Mouse (Mus musculus) hindbrain, embryonic 14.5 days (tissue): Measurements from ENCODE around the gene Gm5269. TPM values are rescaled to one million over a fixed set of nuclear protein-coding genes. Genes with fewer than 3 reads are reported as not detected.

ENCODE experiments used
- ATAC-seq: fragments of 200-750 bp; cut with Nextera tagmentation; 2 replicates; pipeline ENCODE4 v1.8.0; 2017; ENCODE audit warnings: moderate number of reproducible peaks, mild to moderate bottlenecking, moderate TSS enrichment, moderate library complexity; ENCODE audit not compliant: low FRiP score
- DNase-seq: peaks from one replicate; pipeline ENCODE4 v3.0.0-alpha.2; 2015; ENCODE audit warnings: low spot score
- H3K27ac ChIP-seq: fragments of 300-500 bp; sonication (generic); 2 replicates; pipeline ENCODE4 v1.5.1; 2014; ENCODE audit warnings: mild to moderate bottlenecking, moderate library complexity
- H3K27me3 ChIP-seq: fragments of 300-500 bp; sonication (generic); 2 replicates; pipeline ENCODE4 v1.6.1; 2014; ENCODE audit warnings: mild to moderate bottlenecking, low read length, mixed read lengths; ENCODE audit not compliant: control insufficient read depth, insufficient read depth
- H3K36me3 ChIP-seq: fragments of 300-500 bp; sonication (generic); replicated peaks from 2 replicates; pipeline ENCODE4 v1.6.1; 2014; ENCODE audit not compliant: control insufficient read depth, insufficient read depth
- H3K4me1 ChIP-seq: fragments of 300-500 bp; sonication (generic); replicated peaks from 2 replicates; pipeline ENCODE4 v1.6.1; 2014; ENCODE audit warnings: antibody characterized with exemption, low read length, mixed read lengths; ENCODE audit not compliant: control insufficient read depth, insufficient read depth
- H3K4me2 ChIP-seq: fragments of 300-500 bp; sonication (generic); replicated peaks from 2 replicates; pipeline ENCODE4 v1.6.1; 2014; ENCODE audit warnings: mild to moderate bottlenecking, moderate library complexity
- H3K4me3 ChIP-seq: fragments of 300-500 bp; sonication (generic); replicated peaks from 2 replicates; pipeline ENCODE4 v1.5.1; 2014; ENCODE audit warnings: mild to moderate bottlenecking, low read length
- H3K9ac ChIP-seq: fragments of 300-500 bp; sonication (generic); 2 replicates; pipeline ENCODE4 v1.6.1; 2014
- H3K9me3 ChIP-seq: fragments of 300-500 bp; sonication (generic); 2 replicates; pipeline ENCODE4 v1.6.1; 2016; ENCODE audit warnings: low read length; ENCODE audit not compliant: control insufficient read depth
- WGBS: fragments of 180-500 bp; shearing (Covaris S2); extraction: QIAGEN DNeasy Blood & Tissue Kit; methylation state at CpG from one replicate; pipeline ENCODE4 v1.1.7; 2014; 5-methylcytosine and 5-hydroxymethylcytosine counted together
- polyA plus RNA-seq: library from polyadenylated mRNA; unstranded; fragments of >200 nt; fragmentation: Nextera tagmentation; extraction: Ambion mirVana; gene quantifications from 2 replicates; pipeline ENCODE4 v1.2.1, GENCODE M21; 2014

Gene Gm5269
- polyA plus RNA-seq, 1 experiment from 2014 or later: not detected

DNA sequence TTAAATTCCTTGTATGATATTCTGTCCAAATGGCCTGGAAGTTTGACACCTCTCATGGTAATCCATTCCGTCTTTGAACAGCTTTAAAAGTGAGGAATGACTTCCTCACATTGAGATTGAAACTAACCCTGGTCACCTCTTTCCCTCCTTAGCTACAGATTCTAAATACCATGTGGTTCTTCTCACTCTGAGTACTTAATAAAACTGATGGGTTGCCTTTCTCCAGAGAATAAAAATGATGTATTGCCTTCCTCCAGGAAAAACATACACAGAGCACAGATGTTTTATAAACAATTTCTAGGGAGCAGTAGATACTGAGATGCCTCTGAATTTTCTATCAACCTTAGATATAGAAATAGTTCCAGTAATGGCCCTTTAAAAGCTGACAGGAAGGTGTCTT is 22.0 kb downstream of the Gm5269 start:
- WGBS: 87% methylated on average over 1 of the region's 1 CpGs
- no peak for DNase-seq
- Histone ChIP-seq H3K9me3 (0 out of 2 replicates have a peak, but pooled peaks cover 2% of the 10 kb centered on the region), H3K27me3 (no peaks in the 10 kb centered on the region), H3K4me1 (no peaks in the 10 kb centered on the region), H3K9ac (no peak overlapping the region), H3K27ac (no peak overlapping the region), H3K4me2 (no peak overlapping the region), H3K36me3 (no peaks in the 10 kb centered on the region), H3K4me3 (no peak overlapping the region)
- ATAC-seq: no peak

DNA sequence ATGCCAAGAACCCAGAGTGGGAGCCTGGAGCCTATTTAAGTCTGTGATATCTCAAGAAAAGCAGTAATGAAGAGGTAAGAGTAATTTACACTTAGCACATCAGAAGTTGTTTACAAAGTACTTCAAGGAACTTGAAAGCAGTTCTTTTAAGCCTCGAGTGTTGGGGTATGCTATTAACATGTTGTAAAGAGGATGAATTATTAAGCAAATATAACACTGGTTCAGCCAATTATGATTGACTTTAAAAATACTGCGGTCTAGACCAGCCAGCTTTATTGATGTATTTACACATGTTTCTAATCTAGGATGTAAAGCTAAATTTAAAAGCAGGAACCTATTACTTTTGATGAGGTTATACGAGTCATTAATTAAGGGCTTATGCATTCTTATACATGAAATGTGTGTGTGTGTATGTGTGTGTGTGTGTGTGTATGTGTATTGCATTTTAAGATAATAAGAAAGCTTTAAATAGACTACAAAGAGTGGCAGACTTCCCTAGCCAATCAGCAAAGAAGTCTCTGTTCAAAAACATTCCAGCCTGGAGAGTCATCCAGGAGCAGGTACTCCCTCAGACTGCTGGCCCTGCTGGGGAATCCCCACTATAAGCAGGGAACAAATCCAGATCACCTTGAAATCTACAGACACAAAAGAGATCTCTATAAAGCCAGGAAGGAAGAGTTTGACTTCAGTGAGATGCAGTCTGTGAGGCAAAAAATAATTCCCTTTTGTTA is 23.6 kb downstream of the Gm5269 start:
- ATAC-seq (no peak), DNase-seq (no peak)
- H3K9me3 ChIP-seq: 0 out of 2 replicates have a peak, but pooled peaks cover 3% of the 10 kb centered on the region
- H3K4me2 ChIP-seq: no peak overlapping the region
- no peak overlapping the region for H3K4me3 ChIP-seq
- no peaks in the 10 kb centered on the region for H3K36me3 ChIP-seq
- H3K9ac ChIP-seq: no peak overlapping the region
- H3K4me1 ChIP-seq: no peaks in the 10 kb centered on the region
- no peaks in the 10 kb centered on the region for H3K27me3 ChIP-seq
- H3K27ac ChIP-seq: no peak overlapping the region
- 79% methylated on average over 3 of the region's 3 CpGs for WGBS

DNA sequence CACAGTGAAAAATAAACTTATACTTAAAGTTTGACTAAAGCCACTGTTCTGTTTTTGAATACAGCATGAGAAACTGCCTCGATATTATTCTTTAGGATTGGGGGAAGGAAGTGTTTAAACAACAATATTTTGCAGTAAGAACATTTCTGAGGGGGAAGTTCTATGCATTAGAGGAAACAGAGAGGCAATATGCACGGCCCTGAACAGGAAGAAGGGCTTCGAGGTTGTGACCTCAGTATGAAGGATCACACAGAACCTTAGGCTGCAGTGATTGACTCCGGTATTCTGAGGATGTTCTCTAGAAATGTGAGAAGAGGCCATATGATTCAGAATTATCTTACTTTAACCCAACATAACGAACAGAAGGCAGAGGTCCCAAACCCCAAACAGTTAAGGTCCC is 24.3 kb downstream of the Gm5269 start:
- Histone ChIP-seq H3K4me2 (no peak overlapping the region), H3K27me3 (no peaks in the 10 kb centered on the region)

DNA sequence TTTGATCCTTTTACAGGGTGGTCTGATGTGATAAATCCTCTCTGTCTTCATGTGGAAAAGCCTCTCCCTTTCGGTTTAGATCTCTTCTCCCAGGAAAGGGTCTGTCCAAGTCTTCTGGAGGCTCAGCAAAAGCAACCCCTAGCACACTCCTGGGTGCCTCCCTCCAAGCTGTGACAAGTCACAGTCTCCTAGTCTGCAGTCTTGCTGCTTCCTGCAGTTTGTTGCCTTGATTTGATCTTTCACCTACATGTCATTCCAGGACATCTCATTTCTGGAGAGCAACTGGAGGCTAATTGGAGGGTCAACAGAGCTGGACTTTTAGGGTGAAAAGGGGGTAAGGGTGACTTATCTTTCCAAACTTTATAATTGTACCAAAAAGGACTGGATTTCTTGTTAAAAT is 24.8 kb downstream of the Gm5269 start:
- DNase-seq (no peak), ATAC-seq (no peak)
- 62% methylated on average over 1 of the region's 1 CpGs for WGBS
- H3K4me3 ChIP-seq: no peak overlapping the region
- H3K4me1 ChIP-seq: no peaks in the 10 kb centered on the region
- no peaks in the 10 kb centered on the region for H3K27me3 ChIP-seq
- H3K27ac ChIP-seq: no peak overlapping the region
- no peaks in the 10 kb centered on the region for H3K36me3 ChIP-seq
- no peak overlapping the region for H3K9ac ChIP-seq
- H3K4me2 ChIP-seq: no peak overlapping the region
- H3K9me3 ChIP-seq: 0 out of 2 replicates have a peak, but pooled peaks cover 3% of the 10 kb centered on the region

More for the DNA sequence above, 24.3 kb downstream of the Gm5269 start:
- Histone ChIP-seq H3K4me1 (no peaks in the 10 kb centered on the region), H3K9ac (no peak overlapping the region), H3K9me3 (0 out of 2 replicates have a peak, but pooled peaks cover 3% of the 10 kb centered on the region), H3K36me3 (no peaks in the 10 kb centered on the region), H3K4me3 (no peak overlapping the region), H3K27ac (no peak overlapping the region)
- no peak for ATAC-seq
- WGBS: 84% methylated on average over 5 of the region's 5 CpGs
- no peak for DNase-seq

DNA sequence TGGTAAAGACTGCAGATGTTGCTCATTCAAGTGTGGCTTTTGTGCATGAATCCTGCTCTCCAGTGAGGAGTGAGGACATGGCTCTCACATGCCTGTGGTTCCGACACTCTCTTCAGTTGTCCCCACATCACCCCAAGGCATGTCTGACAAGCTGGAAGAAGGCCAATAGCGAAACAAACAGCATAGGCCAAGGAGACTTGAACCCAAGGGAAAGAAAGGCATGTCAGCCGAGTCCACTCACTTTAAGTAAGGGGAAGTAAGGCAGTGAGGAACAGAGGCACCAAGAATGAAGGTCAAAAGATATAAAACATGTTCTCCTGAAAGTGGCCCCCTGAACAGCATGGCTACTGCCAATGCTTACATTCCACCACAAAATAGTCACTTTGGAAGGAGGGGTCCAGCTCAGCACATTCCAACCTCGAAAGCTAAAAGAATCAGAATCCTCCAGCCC is 25.5 kb downstream of the Gm5269 start:
- Histone ChIP-seq H3K4me3 (no peak overlapping the region), H3K27ac (no peak overlapping the region), H3K4me2 (no peak overlapping the region), H3K36me3 (no peaks in the 10 kb centered on the region), H3K9me3 (0 out of 2 replicates have a peak, but pooled peaks cover 3% of the 10 kb centered on the region), H3K27me3 (no peaks in the 10 kb centered on the region), H3K4me1 (no peaks in the 10 kb centered on the region), H3K9ac (no peak overlapping the region)
- no peak for ATAC-seq
- WGBS: 62% methylated on average over 4 of the region's 4 CpGs
- DNase-seq: no peak

DNA sequence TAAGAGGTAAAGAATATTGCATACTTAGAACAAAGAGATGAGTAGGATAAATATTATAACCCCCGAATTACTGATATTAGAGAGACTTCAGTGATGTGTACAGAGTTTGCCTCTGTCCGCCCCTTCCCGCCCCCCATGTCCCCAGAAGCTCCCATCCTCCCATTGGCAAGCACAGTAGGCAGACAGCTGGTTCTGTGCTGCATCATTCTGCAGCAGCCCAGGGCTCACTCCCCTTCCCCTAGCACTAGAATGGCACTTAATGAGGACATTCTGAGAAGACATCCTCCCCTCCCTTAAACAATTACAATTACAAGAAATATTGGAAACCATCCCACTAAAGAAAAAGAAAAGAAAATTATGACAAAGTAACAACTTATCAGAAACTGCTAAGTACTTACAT is 26.4 kb downstream of the Gm5269 start:
- Histone ChIP-seq H3K4me3 (no peak overlapping the region), H3K36me3 (no peaks in the 10 kb centered on the region), H3K9me3 (0 out of 2 replicates have a peak, but pooled peaks cover 3% of the 10 kb centered on the region), H3K27ac (no peak overlapping the region), H3K27me3 (no peaks in the 10 kb centered on the region), H3K4me1 (no peaks in the 10 kb centered on the region), H3K4me2 (no peak overlapping the region), H3K9ac (no peak overlapping the region)
- 98% methylated on average over 3 of the region's 3 CpGs for WGBS
- ATAC-seq: no peak
- DNase-seq: no peak

DNA sequence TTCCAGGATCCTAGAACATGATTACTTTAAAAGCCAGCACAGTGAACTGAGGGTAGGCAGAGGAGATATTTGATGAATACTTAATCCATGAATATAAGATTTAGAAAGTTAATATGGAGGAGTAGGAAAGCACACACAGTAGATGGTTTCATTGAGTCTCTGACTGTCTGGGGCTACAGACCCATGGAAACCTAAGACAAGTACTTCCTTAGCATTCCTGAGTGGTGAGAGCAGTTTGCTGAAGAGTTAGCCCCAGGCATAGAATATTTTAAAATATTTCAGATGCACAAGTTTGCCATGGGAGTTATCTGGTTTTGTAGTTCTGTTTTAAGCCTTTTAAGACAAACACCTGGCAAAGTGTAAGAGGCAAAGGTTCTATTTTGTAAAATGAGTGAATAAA is 28.9 kb downstream of the Gm5269 start:
- DNase-seq: no peak
- no peak overlapping the region for H3K27ac ChIP-seq
- H3K4me1 ChIP-seq: no peaks in the 10 kb centered on the region
- H3K4me2 ChIP-seq: no peak overlapping the region
- 0 out of 2 replicates have a peak, but pooled peaks cover 3% of the 10 kb centered on the region for H3K9me3 ChIP-seq
- H3K9ac ChIP-seq: no peak overlapping the region
- no peak overlapping the region for H3K4me3 ChIP-seq
- no peaks in the 10 kb centered on the region for H3K36me3 ChIP-seq
- ATAC-seq: no peak
- H3K27me3 ChIP-seq: no peaks in the 10 kb centered on the region

DNA sequence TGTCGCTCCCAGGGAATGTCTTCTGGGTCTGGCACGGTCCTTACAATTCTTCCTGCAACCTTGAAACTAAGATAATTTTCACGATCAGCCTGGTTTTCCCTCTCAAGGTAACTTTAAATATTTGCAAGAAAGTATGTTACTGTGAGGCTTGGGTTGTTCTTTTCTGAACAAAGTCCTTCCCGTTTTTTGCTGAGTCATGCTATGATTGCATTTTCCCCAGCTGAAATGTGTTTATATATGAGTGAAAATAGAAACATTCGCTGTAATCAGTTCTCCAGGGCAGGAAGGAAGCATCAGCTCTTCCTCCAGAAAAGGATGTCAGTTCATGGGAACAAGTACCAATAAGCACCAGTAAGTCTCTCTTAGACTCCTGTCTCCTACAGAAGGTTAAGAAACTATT is 29.7 kb downstream of the Gm5269 start:
- no peaks in the 10 kb centered on the region for H3K4me1 ChIP-seq
- 0 out of 2 replicates have a peak, but pooled peaks cover 3% of the 10 kb centered on the region for H3K9me3 ChIP-seq
- H3K4me2 ChIP-seq: no peak overlapping the region
- ATAC-seq: no peak
- H3K9ac ChIP-seq: no peak overlapping the region
- WGBS: 81% methylated on average over 5 of the region's 5 CpGs
- H3K4me3 ChIP-seq: no peak overlapping the region
- H3K36me3 ChIP-seq: no peaks in the 10 kb centered on the region
- no peak overlapping the region for H3K27ac ChIP-seq
- H3K27me3 ChIP-seq: no peaks in the 10 kb centered on the region
- DNase-seq: no peak

DNA sequence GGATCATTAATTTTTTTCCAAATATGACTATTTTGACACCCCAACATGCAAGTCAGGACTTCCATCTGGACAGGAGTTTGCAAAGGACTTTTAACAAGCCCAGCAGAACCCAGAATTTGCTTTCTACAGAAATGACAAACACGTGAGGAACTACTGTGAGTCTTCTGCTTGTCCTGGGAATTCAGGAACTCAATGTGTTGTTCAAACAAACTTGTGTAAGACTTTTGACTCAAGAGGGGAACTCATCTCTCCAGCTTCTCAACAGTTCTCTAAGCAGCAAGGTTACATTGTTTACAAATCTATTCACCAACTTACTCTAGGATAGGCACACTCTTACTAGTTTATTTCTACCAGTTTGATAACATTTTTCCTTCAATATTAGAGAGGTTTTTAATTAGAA is 32.0 kb downstream of the Gm5269 start:
- Histone ChIP-seq H3K4me3 (no peak overlapping the region), H3K27ac (no peak overlapping the region), H3K4me1 (no peaks in the 10 kb centered on the region), H3K36me3 (no peaks in the 10 kb centered on the region), H3K4me2 (no peak overlapping the region), H3K9me3 (0 out of 2 replicates have a peak, but pooled peaks cover 1% of the 10 kb centered on the region), H3K27me3 (no peaks in the 10 kb centered on the region), H3K9ac (no peak overlapping the region)
- 82% methylated on average over 1 of the region's 1 CpGs for WGBS
- ATAC-seq (no peak), DNase-seq (no peak)
